Mouse (Mus musculus) c-Kit-positive CD71-positive TER-119-negative erythroid progenitor cells, embryonic 14.5 days (primary cell): Measurements from ENCODE around the gene Tanc1.
"Not testable (repeated sequence)": the region's sequence is repeated elsewhere in the genome, so short reads cannot be mapped to it uniquely, and the experiment has no call there.

Experiments
- DNase-seq: peaks from one replicate; pipeline ENCODE4 v3.0.0-alpha.2; 2013; ENCODE audit warnings: low read depth

Gene Tanc1

DNA sequence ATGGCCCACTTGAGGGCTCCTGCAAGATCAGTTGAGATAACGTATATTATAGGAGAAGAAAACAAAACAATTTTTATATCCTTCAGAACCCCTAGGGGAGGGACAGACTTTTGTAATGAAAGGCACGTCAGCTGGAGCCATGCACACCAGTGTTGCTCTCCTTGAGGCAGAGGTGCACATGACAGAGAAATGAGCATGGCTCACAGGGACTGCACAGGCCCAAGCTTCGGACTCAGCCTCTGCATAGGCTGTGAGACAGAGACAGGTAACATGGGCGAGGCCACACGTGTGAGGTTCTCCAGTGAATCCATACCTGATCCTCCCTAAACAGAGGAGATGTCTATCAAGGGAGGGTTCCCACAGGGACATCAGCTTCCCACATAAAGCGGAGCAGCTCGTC, 217.9 kb downstream of the Tanc1 start:
- DNase-seq: no peak

DNA sequence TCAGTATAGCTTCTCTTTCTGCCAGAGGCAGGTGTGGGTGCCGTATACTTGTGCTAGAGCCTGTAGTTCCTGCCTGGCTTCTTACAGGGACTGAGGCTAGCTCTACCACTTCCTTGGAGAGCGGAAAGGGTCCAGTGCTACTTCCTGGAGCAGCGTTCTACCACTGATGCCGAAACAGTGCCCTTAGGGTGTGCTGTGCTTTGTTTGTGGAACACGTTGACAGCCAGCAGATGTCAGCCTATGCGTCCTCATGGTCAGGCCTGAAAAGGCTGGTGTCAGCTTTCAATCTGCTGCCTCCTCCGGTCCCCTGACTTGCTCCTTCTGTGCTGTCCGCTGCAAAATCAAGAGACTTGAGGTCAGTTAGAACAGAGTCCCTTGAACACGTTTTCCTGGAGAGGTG, 218.3 kb downstream of the Tanc1 start:
- no peak for DNase-seq

DNA sequence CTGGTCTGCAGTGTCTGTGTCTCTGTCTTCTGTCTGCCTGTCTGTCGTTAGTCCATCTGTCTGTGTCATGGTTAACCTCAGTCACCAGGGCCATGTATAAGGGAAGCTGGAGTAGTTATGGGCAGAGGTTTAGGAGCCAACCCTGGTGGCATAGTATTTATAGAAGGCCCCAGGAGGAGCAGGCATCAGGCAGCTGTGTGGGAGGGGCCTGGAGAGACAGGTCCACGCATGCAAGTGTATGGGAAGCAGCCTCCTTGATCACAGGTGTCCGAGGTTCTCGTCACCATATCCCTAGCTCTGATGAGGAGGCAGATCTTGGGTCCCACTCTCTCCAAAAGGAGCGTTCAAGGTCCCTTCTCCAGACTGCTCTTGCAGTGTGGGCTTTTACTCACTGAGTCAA, 219.1 kb downstream of the Tanc1 start:
- no peak for DNase-seq

DNA sequence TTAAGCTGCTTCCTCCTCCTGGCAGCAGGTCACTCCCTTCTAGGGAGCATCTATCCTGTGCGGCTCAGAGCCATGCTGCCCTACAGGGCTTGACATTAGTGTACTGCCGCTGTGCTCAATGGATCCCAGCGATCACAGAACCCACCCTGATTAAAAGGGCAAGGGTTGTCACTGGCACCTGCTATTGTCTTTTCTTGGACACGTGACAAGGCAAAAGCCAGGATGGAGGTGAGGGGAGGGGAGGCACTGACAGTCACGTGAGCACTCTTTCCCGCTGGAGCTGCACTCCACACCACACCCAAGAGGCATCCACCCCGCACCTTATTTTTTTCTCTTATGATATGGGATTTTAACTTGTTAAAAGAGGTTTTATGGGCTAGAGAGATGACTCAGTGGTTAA, 220.0 kb downstream of the Tanc1 start:
- no peak for DNase-seq

DNA sequence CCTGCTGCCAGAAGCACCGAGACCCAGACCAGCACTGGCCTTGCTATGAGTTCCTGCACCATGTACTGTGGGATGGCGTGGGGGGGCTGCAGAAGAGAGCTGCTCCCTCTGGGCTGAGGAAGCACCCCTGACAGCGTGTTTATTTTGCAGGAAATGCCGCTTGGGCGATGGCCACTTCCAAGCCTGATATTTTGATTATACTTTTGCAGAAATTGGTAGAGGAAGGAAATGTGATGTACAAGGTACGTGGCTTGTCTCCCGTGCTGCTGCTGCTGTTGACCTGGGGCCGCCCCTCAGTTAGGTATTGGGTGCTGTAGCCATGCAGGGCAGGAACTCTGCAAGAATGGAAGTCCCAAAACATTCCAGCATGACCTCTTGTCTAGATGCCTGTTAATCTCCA, 227.0 kb downstream of the Tanc1 start:
- no peak for DNase-seq

DNA sequence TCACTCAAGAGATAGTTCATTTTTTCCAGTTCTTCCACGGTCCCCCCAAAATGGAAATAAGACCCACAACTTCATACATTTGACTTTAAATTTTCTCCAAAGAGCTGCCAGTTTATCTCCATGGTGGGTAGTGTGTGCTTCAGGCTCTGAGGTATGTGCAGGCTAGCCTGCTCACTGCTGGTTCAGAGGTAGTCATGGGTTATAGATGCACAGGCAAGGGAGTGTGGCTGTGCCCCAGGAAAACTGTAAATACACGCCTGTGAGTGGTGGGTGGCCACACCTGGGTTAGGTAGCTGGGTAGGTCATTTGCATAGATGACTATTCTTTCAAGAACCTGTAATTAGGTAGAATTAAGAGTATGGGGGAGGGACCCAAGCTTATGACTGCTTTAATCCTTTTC, 227.9 kb downstream of the Tanc1 start:
- DNase-seq: no peak

DNA sequence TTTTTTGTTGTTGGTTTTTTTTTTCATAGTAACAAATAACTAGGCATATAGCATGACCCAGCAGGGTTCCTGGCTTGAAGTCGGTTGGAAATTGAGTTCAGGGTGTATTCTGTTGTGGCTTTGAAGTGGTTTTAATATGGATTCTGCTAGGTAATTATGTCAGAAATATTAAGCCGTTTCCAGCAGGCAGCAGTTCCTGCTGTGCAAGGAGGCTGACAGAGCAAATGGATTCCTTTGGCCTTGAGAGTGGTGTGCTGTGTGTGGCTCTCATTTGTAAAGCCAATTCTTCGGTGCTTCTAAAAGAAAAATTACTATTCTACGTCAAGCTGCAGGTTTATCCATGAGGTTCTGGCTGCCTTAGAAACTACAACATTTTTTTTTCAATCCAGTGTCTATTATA, 228.3 kb downstream of the Tanc1 start:
- no peak for DNase-seq

DNA sequence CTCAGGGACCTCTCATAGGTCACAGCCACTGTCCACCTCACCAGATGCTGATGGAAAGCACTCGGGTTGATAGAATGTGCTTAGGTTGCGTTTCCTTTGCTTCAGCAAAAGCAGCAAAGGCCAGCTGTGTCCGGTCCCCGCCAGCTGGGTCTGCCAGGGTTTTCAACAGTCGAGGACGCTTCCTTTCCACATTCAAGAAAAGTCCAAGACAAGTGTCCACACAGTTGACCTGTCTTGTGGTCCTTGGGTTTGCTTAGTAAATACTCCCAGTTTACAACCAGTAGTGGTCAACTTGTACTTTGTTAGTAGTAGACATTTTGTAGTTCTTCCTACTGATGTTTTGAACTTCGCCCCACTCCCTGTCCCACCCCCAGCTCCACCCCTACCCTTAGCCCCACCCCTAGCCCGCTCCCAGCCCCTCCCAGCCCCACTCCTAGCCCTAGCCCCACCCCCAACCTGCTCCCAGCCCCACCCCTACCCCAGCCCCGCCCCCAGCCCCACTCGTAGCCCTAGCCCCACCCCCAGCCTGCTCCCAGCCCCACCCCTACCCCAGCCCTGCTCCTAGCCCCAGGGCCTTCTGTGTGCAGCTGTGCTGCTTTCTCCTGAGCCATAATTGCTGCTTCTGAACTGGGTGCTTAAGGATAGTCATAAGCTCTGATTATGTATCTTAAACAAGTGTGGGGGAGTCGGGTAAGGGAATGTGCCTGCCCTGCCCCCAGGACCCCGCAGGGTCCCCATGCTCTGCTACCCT, 229.5 kb downstream of the Tanc1 start:
- DNase-seq: peak; percentile 34

DNA sequence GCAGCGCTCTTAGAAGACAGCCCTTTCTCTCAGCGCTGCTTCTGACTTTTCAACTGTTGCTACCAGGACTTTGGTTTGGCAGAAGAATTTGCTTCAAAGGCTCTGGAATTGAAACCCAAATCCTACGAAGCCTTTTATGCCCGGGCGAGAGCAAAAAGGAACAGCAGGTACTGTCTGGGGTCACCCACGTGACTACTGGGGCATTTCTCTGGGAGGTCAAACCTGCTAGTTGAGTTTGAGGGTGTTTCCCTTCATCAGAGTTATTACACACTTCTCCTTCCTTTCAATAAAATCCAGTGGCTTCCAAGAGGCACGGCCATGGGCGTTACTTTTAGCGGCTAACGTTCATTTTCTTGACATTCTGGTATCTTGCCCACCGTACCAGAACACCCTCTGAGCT, 230.1 kb downstream of the Tanc1 start:
- DNase-seq: no peak

DNA sequence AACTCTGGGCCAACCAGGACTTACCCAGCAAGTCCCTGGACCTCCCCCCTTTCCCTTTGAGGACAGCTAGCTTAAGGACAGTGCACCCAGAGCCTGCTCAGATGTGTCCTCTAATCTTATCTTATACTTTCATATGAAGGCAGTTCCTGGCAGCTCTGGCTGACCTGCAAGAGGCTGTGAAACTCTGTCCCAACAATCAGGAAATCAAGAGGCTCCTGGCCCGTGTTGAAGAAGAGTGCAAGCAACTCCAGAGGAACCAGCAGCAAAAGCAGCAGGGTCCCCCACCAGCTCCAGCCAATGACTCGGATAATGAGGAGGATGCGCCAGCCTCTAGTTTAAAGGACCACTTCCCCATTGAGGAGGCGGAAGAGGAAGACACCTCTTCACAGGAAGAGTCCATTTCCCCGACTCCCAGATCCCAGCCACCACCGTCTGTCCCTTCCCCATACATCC, 230.7 kb downstream of the Tanc1 start:
- DNase-seq: peak; percentile 6

DNA sequence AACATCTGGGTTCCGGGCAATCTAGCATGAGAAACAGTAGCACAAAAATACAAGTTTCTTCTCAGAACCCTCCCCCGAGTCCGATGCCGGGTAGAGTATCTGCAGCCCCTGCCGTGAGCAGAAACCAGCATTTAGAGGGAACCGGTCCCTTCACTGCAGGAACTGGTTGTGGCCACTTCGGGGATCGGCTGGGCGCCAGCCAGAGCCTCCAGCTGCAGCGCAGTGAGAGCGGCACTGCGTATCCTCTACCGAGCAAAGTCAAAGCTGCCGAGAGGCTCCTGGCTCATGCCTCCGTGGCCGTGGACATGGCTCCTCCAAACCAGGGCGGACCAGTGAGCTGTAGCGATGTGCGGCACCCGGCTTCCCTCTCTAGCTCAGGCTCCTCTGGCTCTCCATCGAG, 231.3 kb downstream of the Tanc1 start:
- no peak for DNase-seq

DNA sequence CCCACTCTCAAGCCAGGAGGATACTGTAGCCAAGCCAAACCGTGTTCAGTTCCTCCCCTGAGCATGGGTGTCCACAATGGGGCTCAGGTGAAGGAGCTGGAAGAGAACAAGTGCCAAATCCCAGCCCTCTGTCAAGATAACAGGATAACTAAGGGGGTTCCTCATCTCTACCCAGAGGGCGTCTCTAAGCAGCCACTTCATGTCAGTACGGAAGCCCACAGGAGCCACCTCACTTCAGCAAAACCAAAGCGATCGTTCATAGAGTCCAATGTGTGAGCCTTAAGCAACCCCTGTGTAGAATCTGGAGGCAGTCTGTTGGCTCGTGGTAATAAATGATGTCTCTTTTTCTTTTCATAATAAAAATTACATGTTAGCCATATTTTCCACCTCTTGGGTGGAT, 232.0 kb downstream of the Tanc1 start:
- no peak for DNase-seq

DNA sequence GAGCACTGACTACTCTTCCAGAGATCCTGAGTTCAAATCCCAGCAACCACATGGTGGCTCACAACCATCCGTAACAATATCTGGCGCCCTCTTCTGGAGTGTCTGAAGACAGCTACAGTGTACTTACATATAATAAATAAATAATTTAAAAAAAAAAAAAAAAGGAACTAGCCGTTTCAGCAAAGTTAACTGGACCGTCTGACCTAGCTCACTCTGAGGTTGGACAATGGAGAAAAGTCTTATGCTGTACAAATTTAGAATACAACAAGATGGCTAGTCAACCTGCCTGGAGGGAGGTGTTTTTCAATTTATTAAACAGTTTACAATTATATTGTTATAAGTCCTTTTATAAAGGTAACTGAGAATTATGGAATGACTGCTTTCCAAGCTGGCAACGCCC, 240.0 kb downstream of the Tanc1 start:
- DNase-seq: not testable (repeated sequence)

DNA sequence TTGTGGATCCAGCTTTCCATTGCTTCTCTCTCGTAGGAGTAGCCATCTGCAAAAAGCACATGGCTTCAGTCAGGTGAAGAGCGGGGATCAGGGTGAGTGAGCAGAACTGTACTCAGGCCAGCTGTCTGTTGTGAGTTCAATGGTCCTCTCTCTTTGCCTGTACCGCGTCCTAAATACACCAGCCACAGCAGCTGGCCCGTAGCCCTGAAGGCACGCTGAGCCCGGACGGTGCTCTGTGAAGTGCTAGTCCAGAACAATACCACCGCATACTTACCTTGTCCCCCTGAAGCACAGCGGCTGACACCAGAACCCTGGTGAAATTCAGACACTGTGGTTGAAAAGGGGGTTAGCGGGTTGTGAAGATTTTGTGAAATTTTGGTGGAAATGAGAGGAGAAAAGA, 241.1 kb downstream of the Tanc1 start:
- no peak for DNase-seq

DNA sequence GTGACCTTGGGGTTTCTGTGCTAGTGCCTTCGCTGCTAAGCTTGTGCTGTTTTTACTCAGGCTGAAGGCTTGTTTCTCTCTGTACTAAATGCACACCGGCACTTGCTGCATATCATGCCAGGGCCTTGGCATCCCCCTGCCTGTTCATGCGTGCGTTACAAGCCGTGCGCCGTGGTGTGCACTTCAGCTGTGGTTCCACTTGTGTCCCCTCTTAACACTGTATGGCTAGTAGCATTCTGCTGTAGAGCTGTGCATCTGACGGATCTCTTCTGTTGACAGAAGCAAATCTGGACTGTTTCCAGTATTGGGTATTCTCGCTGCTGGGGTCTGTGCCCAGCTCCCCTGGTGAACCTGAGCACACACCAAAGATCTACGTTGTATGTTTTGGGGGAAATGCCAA, 241.7 kb downstream of the Tanc1 start:
- no peak for DNase-seq

DNA sequence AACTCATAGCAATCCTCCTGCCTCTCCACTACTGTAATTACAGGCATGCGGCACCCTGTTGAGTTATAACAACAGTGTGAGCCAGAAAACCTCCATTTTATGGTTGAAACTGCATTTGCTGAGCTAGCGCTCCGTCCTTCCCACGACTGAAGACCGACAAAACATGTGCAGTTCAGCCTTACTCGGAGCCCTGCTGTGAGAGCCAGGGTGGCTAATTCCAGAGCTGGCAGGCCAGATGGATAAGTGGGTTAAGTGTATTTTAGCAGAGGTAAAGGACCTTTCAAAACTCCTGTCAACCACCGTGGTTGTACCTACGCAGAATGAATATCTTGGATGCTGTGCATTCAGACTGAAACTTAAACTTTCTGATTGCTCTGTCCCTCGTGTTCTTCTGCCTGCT, 242.5 kb downstream of the Tanc1 start:
- no peak for DNase-seq

DNA sequence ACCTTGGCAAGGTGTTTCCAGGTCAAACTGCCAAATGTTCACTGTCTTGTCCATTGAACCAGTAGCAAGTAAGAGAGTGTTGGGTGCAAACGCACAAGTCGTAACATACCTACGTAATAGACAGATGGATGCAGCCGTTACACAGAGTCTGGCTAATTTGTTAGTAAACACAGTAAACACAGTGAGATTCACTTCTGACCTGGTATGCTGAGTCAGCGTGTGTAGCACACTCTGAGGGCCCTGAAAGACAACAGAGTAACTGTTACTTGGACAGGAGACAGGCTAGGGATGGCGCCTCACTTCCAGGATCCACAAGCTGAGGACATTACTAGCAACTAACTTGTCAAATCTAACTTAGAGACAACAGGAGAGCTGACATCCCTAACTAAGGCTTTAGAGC, 250.8 kb downstream of the Tanc1 start:
- DNase-seq: no peak

DNA sequence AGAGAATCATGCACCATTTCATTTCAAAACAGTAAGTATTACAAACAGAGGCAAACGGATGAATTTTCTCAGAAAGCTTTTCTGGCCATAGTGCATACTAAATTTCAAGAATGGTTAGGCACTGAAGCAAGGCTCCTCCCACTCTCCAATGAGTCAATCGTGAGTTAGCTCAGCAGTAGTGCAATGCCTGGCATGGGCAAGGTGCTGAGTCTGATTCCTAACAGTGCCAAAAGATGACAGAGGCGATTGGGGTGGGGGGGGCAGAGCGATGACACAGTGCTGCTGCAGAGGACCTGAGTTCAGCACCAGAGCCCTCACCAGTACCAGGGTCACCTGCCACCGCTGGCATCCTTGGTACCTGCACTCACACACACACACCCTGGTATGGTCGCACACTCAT, 258.7 kb downstream of the Tanc1 start:
- no peak for DNase-seq

DNA sequence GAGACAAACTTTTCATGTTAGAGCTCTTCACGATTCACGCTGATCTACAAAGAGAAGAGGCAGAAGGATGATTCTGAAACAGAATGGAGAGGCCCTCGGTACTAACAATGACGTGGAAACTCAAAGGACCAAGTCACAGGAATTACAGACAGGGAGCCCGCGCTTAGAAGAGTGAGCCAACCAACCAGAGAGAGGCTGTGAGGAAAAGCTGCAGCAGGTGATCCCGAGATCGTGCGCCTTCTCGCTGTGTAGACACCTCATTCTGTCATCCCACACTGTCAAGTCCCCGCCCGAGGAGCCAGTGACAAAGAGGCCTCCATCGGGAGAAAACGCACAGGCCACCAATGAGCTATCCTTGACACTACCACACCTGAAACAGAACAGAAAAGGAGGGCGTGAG, 264.6 kb downstream of the Tanc1 start:
- DNase-seq: no peak

DNA sequence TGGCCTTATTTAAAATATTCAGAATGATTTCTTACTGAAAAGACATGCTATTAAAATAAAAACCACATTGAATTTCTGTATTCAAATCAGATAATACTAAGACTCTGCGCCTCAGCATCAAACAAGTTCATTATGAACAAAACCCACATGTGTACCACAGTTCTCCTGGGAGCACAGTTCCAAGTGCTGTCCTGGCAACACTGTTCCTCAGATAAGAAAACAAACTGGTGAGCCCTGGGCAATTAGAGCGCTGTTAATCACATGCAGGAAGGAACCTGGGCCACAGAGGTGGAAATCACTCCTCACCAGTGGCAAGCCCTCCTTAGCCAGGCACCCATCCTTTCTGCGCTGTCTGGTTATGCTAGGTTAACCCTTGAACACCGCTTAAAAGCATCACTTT, 265.5 kb downstream of the Tanc1 start:
- DNase-seq: no peak

DNA sequence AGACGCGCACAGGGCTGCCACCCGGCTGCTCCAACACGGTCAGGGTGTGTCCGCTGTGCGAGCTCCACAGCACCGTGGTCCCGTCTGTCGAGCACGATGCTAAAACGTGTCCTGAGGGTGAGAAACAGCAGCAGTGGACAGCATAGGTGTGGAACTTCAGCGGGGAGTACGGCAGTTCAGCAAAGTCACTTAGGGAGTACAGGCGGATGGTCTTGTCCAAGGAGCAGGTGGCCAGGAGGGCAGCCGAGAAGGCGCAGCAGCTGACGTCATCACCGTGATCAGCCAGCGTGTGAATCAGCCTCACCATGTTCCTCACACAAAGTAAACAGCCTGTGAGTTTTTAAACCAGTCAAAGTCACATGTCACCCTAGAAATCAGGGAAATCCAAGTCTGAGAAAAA, 266.4 kb downstream of the Tanc1 start:
- no peak for DNase-seq

DNA sequence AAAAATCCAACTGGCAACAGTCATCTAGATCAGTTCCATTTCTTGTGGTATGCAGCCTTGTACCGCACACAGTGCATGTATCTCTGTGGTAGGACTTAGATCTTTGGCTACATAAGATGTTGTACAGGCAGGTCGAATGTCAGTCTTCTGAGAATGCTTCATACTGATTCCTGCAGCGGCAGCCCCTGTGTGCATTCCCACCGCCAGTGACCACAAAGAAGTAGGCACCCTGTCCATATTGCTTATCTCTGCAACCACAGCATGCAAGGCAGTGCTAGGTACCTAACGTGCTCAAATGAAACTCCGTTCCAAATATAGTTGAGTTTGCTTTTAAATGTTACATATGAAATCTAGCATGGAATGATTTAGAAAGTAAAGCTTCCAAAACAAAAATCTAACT, 269.6 kb downstream of the Tanc1 start:
- DNase-seq: peak; percentile 25

DNA sequence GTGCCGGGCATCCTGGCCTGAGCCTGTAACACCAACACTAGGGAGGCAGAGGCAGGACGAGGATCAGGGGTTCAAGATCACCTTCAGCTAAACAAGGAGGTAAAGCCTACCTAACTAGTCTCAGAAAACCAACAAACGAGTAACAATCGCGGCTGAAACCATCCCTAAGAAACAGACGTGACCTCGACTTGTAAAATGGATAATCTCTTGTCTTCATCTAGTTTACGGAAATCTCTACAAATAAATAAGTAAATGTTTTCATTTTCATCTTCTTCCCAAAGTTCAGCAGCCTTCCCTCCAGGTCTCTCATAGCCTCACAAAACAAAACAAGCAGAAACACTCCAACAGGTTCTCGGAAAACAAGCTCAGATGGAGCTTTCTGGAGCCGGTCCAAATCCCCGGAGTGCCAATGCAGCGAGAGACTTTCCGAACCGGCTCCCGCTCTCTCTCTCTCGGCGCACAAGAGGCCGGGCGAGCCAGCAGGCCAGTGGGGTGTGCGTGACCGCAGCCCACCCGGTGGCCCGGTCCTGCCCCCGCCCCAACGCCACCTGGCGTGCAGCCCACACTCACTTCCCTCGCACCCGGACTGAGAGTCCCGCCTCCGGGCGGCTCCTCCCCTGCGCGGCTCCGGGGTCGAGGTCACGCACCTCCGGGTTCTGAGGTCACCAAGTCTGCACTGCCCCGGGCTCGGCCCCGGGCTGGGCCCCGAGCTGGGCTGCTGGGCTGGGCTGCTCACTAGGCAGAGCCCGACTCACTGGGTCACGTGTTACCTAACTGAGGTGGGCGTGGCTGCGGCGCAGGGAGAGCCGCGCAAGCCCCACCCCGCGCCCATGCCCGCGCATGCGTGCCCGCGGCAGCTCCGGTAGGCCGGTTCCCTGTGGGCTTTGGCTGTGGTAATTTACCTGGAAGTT, 270.2 kb downstream of the Tanc1 start, which contains the start of gene Wdsub1:
Gene Wdsub1, minus strand, starts transcription at position 761 of the 911 bp plus-strand sequence.
- DNase-seq: peak; percentile 84
